Mouse (Mus musculus) kidney, postnatal 0 days (tissue): ENCODE measurements around the gene Mrln. TPM values are rescaled to one million over a fixed set of nuclear protein-coding genes. Genes with fewer than 3 reads are reported as not detected.

Experiments
- ATAC-seq: fragments of 200-750 bp; cut with Nextera tagmentation; replicated peaks from 2 replicates; pipeline ENCODE4 v1.8.0; 2017; ENCODE audit warnings: low read depth, moderate number of reproducible peaks, moderate TSS enrichment, moderate library complexity; ENCODE audit not compliant: low FRiP score
- DNase-seq: peaks from one replicate; pipeline ENCODE4 v3.0.0-alpha.2; 2016; ENCODE audit warnings: low spot score
- H3K27ac ChIP-seq: fragments of 300-500 bp; sonication (generic); 2 replicates; pipeline ENCODE4 v1.5.1; 2014; ENCODE audit warnings: mild to moderate bottlenecking
- H3K27me3 ChIP-seq: fragments of 300-500 bp; sonication (generic); 2 replicates; pipeline ENCODE4 v1.6.1; 2014; ENCODE audit warnings: low read length, mixed read lengths; ENCODE audit not compliant: insufficient read depth
- H3K36me3 ChIP-seq: fragments of 300-500 bp; sonication (generic); 2 replicates; pipeline ENCODE4 v1.6.1; 2014; ENCODE audit warnings: low read length, mixed read lengths; ENCODE audit not compliant: insufficient read depth
- H3K4me1 ChIP-seq: fragments of 300-500 bp; sonication (generic); replicated peaks from 2 replicates; pipeline ENCODE4 v1.6.1; 2014; ENCODE audit warnings: antibody characterized with exemption, low read length, mixed read lengths; ENCODE audit not compliant: insufficient read depth
- H3K4me2 ChIP-seq: fragments of 300-500 bp; sonication (generic); 2 replicates; pipeline ENCODE4 v1.6.1; 2014; ENCODE audit warnings: mild to moderate bottlenecking, low read length, moderate library complexity, mixed read lengths
- H3K4me3 ChIP-seq: fragments of 300-500 bp; sonication (generic); replicated peaks from 2 replicates; pipeline ENCODE4 v1.5.1; 2014; ENCODE audit warnings: low read depth, low read length
- H3K9ac ChIP-seq: fragments of 300-500 bp; sonication (generic); 2 replicates; pipeline ENCODE4 v1.6.1; 2014; ENCODE audit warnings: low read depth, low read length
- H3K9me3 ChIP-seq: fragments of 300-500 bp; sonication (generic); replicated peaks from 2 replicates; pipeline ENCODE4 v1.6.1; 2016; ENCODE audit warnings: low read length, inconsistent platforms, mixed read lengths
- CTCF ChIP-seq: IDR thresholded peaks from 2 replicates; pipeline ENCODE4 v1.5.1; 2016; ENCODE audit warnings: antibody characterized with exemption, low read depth, mild to moderate bottlenecking, moderate library complexity
- WGBS: fragments of 180-500 bp; shearing (Covaris S2); extraction: QIAGEN DNeasy Blood & Tissue Kit; methylation state at CpG from one replicate; pipeline ENCODE4 v1.1.7; 2014; 5-methylcytosine and 5-hydroxymethylcytosine counted together
- polyA plus RNA-seq: library from polyadenylated mRNA; unstranded; fragments of >200 nt; fragmentation: Nextera tagmentation; extraction: Ambion mirVana; gene quantifications from 2 replicates; pipeline ENCODE4 v1.2.1, GENCODE M21; 2015

The Mrln gene
- polyA plus RNA-seq, 1 experiment from 2014 or later, result 9.8 TPM

- Histone ChIP-seq H3K9ac (no peak overlapping the region), H3K27me3 (no peaks in the 10 kb centered on the region), H3K4me3 (no peak overlapping the region), H3K27ac (no peak overlapping the region), H3K9me3 (no peaks in the 10 kb centered on the region), H3K4me1 (no peaks in the 10 kb centered on the region; the same call in 1 of the 2 replicates), H3K4me2 (no peak overlapping the region), H3K36me3 (peaks cover 20% of the 10 kb centered on the region)
- 42% methylated on average over 6 of the region's 6 CpGs for WGBS
- peak; percentile 70 for DNase-seq
- TF ChIP-seq CTCF, result peak; percentile 65
- ATAC-seq, result no peak
Observed at GRCm38 (mm10) chr10:70165877-70166276, 38.6 kb upstream of the Mrln start.

GRCm38 (mm10) chr10:70166427-70166826, 38.0 kb upstream of the Mrln start:
- no peak overlapping the region for H3K9ac ChIP-seq
- no peak for TF ChIP-seq CTCF
- H3K9me3 ChIP-seq, result no peaks in the 10 kb centered on the region
- H3K4me2 ChIP-seq, result no peak overlapping the region
- H3K4me3 ChIP-seq, result no peak overlapping the region
- no peak for ATAC-seq
- H3K4me1 ChIP-seq, result no peaks in the 10 kb centered on the region; the same call in 1 of the 2 replicates
- no peaks in the 10 kb centered on the region for H3K27me3 ChIP-seq
- peaks cover 21% of the 10 kb centered on the region; the same call in 1 of the 2 replicates for H3K36me3 ChIP-seq
- H3K27ac ChIP-seq, result no peak overlapping the region
- WGBS, result 87% methylated on average over 5 of the region's 5 CpGs
- DNase-seq, result no peak

GRCm38 (mm10) chr10:70167625-70168024, 36.8 kb upstream of the Mrln start:
- 45% methylated on average over 11 of the region's 11 CpGs for WGBS
- Histone ChIP-seq H3K4me3 (no peak overlapping the region), H3K4me2 (no peak overlapping the region), H3K36me3 (peaks cover 25% of the 10 kb centered on the region; the same call in 1 of the 2 replicates), H3K27ac (no peak overlapping the region), H3K27me3 (no peaks in the 10 kb centered on the region), H3K4me1 (no peaks in the 10 kb centered on the region; the same call in 1 of the 2 replicates), H3K9me3 (no peaks in the 10 kb centered on the region), H3K9ac (no peak overlapping the region)
- no peak for ATAC-seq
- DNase-seq, result no peak
- no peak for TF ChIP-seq CTCF

DNA sequence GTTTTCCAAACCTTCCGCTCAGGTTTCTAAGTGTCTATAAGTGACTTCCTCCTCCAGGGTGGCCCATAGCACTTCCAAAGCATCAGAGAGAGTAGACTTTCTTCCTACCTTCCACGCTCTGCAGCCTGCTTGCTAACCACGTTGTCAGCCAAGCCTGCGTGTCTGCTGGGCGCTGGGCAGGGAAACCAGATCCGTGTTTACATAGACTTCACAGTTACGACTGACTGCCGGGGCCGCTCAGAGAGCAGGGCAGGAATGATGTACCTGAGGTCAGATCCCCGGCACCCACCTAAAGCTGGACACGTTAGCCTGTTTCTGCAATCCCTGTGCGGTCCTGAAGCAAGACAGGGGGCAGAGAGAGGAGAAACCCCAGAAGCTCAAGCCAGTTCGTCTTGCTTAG, 36.1 kb upstream of the Mrln start:
- no peaks in the 10 kb centered on the region for H3K9me3 ChIP-seq
- peak; percentile 68 for DNase-seq

GRCm38 (mm10) chr10:70169044-70169443, 35.4 kb upstream of the Mrln start:
- H3K9ac ChIP-seq, result no peak overlapping the region
- no peak overlapping the region for H3K4me3 ChIP-seq
- TF ChIP-seq CTCF, result no peak
- DNase-seq, result no peak
- H3K4me2 ChIP-seq, result no peak overlapping the region
- WGBS, result 68% methylated on average over 18 of the region's 18 CpGs
- no peaks in the 10 kb centered on the region for H3K27me3 ChIP-seq
- ATAC-seq, result no peak
- no peaks in the 10 kb centered on the region for H3K9me3 ChIP-seq
- no peaks in the 10 kb centered on the region; the same call in 1 of the 2 replicates for H3K4me1 ChIP-seq
- H3K27ac ChIP-seq, result no peak overlapping the region
- H3K36me3 ChIP-seq, result peaks cover 25% of the 10 kb centered on the region; the same call in 1 of the 2 replicates

More for the DNA sequence above, 36.1 kb upstream of the Mrln start:
- no peak overlapping the region for H3K27ac ChIP-seq
- no peak for TF ChIP-seq CTCF
- 47% methylated on average over 13 of the region's 13 CpGs for WGBS
- H3K4me2 ChIP-seq, result no peak overlapping the region
- H3K27me3 ChIP-seq, result no peaks in the 10 kb centered on the region
- H3K36me3 ChIP-seq, result peaks cover 25% of the 10 kb centered on the region; the same call in 1 of the 2 replicates
- H3K4me3 ChIP-seq, result no peak overlapping the region
- ATAC-seq, result no peak; the same call in 1 of the 2 replicates
- no peaks in the 10 kb centered on the region; the same call in 1 of the 2 replicates for H3K4me1 ChIP-seq
- H3K9ac ChIP-seq, result no peak overlapping the region

DNA sequence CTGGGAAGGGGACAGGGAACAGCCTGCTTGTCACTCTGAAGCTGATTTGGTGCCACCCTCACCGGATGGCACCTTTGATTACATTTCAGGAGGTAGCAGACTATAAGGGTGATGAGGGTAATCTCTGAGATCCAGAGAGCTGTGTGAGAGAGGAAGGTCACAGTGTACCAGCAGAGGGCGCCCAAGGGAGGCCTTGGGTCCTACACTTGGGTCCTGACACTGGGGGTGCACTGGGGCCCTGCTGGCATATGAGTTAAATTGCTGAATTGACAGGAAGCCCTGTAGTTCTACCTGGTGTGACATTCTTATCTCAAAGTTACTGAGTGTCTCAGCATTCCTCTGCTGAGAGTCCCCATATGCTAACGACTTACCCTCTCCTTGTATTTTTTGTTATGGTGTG, 31.1 kb upstream of the Mrln start:
- DNase-seq (peak; percentile 62), ATAC-seq (peak; percentile 54; the same call in 1 of the 2 replicates)
- Histone ChIP-seq H3K36me3 (peaks cover 26% of the 10 kb centered on the region; the same call in 1 of the 2 replicates), H3K9me3 (no peaks in the 10 kb centered on the region), H3K4me2 (no peak overlapping the region), H3K27me3 (no peaks in the 10 kb centered on the region), H3K4me3 (no peak overlapping the region), H3K9ac (no peak overlapping the region), H3K27ac (no peak overlapping the region), H3K4me1 (no peaks in the 10 kb centered on the region)
- 54% methylated on average over 3 of the region's 3 CpGs for WGBS
- peak; percentile 81 for TF ChIP-seq CTCF
